Mouse (Mus musculus): ENCODE results near the gene Pced1b.

GRCm38 (mm10) chr15:97342336-97342735 is 95.4 kb downstream of the Pced1b start:
- TF ChIP-seq GATA1 (IDR thresholded peaks at IDR 0.05; ENCODE audit: borderline replicate concordance, low read length) = no peak
- no peak for TF ChIP-seq FLI1 (IDR thresholded peaks at IDR 0.05; ENCODE audit: low read length)

All from megakaryocyte, embryonic 14.5 days (primary cell).